Mouse (Mus musculus): ENCODE results near the gene Arid3b. TPM values are rescaled to one million over a fixed set of nuclear protein-coding genes. Genes with fewer than 3 reads are reported as not detected.

Gene Arid3b
- polyA plus RNA-seq, 1 experiment, result 52.9 TPM

- H3K27ac ChIP-seq (ENCODE audit: control insufficient read depth, insufficient read depth, low read depth, low read length, poor library complexity), result peak overlapping the region; percentile 92
- no peak for TF ChIP-seq POLR2A (IDR thresholded peaks at IDR 0.05; ENCODE audit: borderline replicate concordance, control insufficient read depth, low read depth, low read length)
- no peak for TF ChIP-seq CTCF (IDR thresholded peaks at IDR 0.05; ENCODE audit: control insufficient read depth, insufficient read depth, low read length)
- H3K4me3 ChIP-seq (replicated peaks; ENCODE audit: control insufficient read depth, low read depth, low read length), result no peak overlapping the region
- WGBS, result 55% methylated on average over 2 of the region's 2 CpGs
- H3K4me1 ChIP-seq (ENCODE audit: control insufficient read depth, insufficient read depth, low read length), result peaks cover 3% of the 10 kb centered on the region; the same call in 1 of the 2 replicates
Measured at GRCm38 (mm10) chr9:57769539-57770069, 67.0 kb downstream of the Arid3b start.

- TF ChIP-seq POLR2A (IDR thresholded peaks at IDR 0.05; ENCODE audit: borderline replicate concordance, control insufficient read depth, low read depth, low read length) (no peak), CTCF (IDR thresholded peaks at IDR 0.05; ENCODE audit: control insufficient read depth, insufficient read depth, low read length) (no peak)
- no peak overlapping the region for H3K4me3 ChIP-seq (replicated peaks; ENCODE audit: control insufficient read depth, low read depth, low read length)
- peaks cover 7% of the 10 kb centered on the region; the same call in 1 of the 2 replicates for H3K4me1 ChIP-seq (ENCODE audit: control insufficient read depth, insufficient read depth, low read length)
- no peak overlapping the region for H3K27ac ChIP-seq (ENCODE audit: control insufficient read depth, insufficient read depth, low read depth, low read length, poor library complexity)
- WGBS, result 87% methylated on average over 4 of the region's 4 CpGs
Measured at GRCm38 (mm10) chr9:57767231-57767630, 69.4 kb downstream of the Arid3b start.

- no peak for TF ChIP-seq POLR2A (IDR thresholded peaks at IDR 0.05; ENCODE audit: borderline replicate concordance, control insufficient read depth, low read depth, low read length)
- no peak for TF ChIP-seq CTCF (IDR thresholded peaks at IDR 0.05; ENCODE audit: control insufficient read depth, insufficient read depth, low read length)
- 82% methylated on average over 6 of the region's 6 CpGs for WGBS
- peak overlapping the region; percentile 98 for H3K4me3 ChIP-seq (replicated peaks; ENCODE audit: control insufficient read depth, low read depth, low read length)
- H3K27ac ChIP-seq (ENCODE audit: control insufficient read depth, insufficient read depth, low read depth, low read length, poor library complexity), result peak overlapping the region; percentile 99
- peaks cover 7% of the 10 kb centered on the region; the same call in 1 of the 2 replicates for H3K4me1 ChIP-seq (ENCODE audit: control insufficient read depth, insufficient read depth, low read length)
Measured at GRCm38 (mm10) chr9:57766431-57766830, 70.2 kb downstream of the Arid3b start.

GRCm38 (mm10) chr9:57765364-57766351 is 70.9 kb downstream of the Arid3b start, which contains the start of gene Clk3:
TSS of gene Clk3 (minus strand) at chr9:57765860.
- Histone ChIP-seq H3K4me3 (replicated peaks; ENCODE audit: control insufficient read depth, low read depth, low read length) (peak within 1 kb of the TSS; percentile 98), H3K27ac (ENCODE audit: control insufficient read depth, insufficient read depth, low read depth, low read length, poor library complexity) (peak within 1 kb of the TSS; percentile 99), H3K4me1 (ENCODE audit: control insufficient read depth, insufficient read depth, low read length) (peaks cover 7% of the 10 kb centered on the region; the same call in 1 of the 2 replicates)
- WGBS, result under 1% methylated on average over 92 of the region's 93 CpGs
- peak; percentile 37; the same call in 1 of the 2 replicates for TF ChIP-seq POLR2A (IDR thresholded peaks at IDR 0.05; ENCODE audit: borderline replicate concordance, control insufficient read depth, low read depth, low read length)
- TF ChIP-seq CTCF (IDR thresholded peaks at IDR 0.05; ENCODE audit: control insufficient read depth, insufficient read depth, low read length), result no peak

- Histone ChIP-seq H3K27ac (ENCODE audit: control insufficient read depth, insufficient read depth, low read depth, low read length, poor library complexity) (peak overlapping the region; percentile 99), H3K4me1 (ENCODE audit: control insufficient read depth, insufficient read depth, low read length) (peaks cover 7% of the 10 kb centered on the region; the same call in 1 of the 2 replicates), H3K4me3 (replicated peaks; ENCODE audit: control insufficient read depth, low read depth, low read length) (peak overlapping the region; percentile 98)
- TF ChIP-seq CTCF (IDR thresholded peaks at IDR 0.05; ENCODE audit: control insufficient read depth, insufficient read depth, low read length), result no peak
- peak; percentile 84; the same call in 1 of the 2 replicates for TF ChIP-seq POLR2A (IDR thresholded peaks at IDR 0.05; ENCODE audit: borderline replicate concordance, control insufficient read depth, low read depth, low read length)
- WGBS, result under 1% methylated on average over 45 of the region's 45 CpGs
Measured at GRCm38 (mm10) chr9:57764974-57765363, 71.6 kb downstream of the Arid3b start.

- Histone ChIP-seq H3K4me1 (ENCODE audit: control insufficient read depth, insufficient read depth, low read length) (peaks cover 7% of the 10 kb centered on the region; the same call in 1 of the 2 replicates), H3K4me3 (replicated peaks; ENCODE audit: control insufficient read depth, low read depth, low read length) (peak overlapping the region; percentile 98), H3K27ac (ENCODE audit: control insufficient read depth, insufficient read depth, low read depth, low read length, poor library complexity) (peak overlapping the region; percentile 99)
- WGBS, result under 1% methylated on average over 57 of the region's 57 CpGs
- TF ChIP-seq CTCF (IDR thresholded peaks at IDR 0.05; ENCODE audit: control insufficient read depth, insufficient read depth, low read length), result 0 out of 2 replicates have a peak, but pooled peaks have one; percentile 3
- 0 out of 2 replicates have a peak, but pooled peaks have one; percentile 45 for TF ChIP-seq POLR2A (IDR thresholded peaks at IDR 0.05; ENCODE audit: borderline replicate concordance, control insufficient read depth, low read depth, low read length)
Measured at GRCm38 (mm10) chr9:57764147-57764973, 72.2 kb downstream of the Arid3b start.

- Histone ChIP-seq H3K4me3 (replicated peaks; ENCODE audit: control insufficient read depth, low read depth, low read length) (peak overlapping the region; percentile 48), H3K4me1 (ENCODE audit: control insufficient read depth, insufficient read depth, low read length) (peaks cover 8% of the 10 kb centered on the region; the same call in 1 of the 2 replicates), H3K27ac (ENCODE audit: control insufficient read depth, insufficient read depth, low read depth, low read length, poor library complexity) (peak overlapping the region; percentile 43)
- 15% methylated on average over 6 of the region's 6 CpGs for WGBS
- TF ChIP-seq CTCF (IDR thresholded peaks at IDR 0.05; ENCODE audit: control insufficient read depth, insufficient read depth, low read length), result peak; percentile 53
- TF ChIP-seq POLR2A (IDR thresholded peaks at IDR 0.05; ENCODE audit: borderline replicate concordance, control insufficient read depth, low read depth, low read length), result no peak
Measured at GRCm38 (mm10) chr9:57762563-57762991, 74.0 kb downstream of the Arid3b start.
